Mouse (Mus musculus): ENCODE measurements around the gene Scamp2. TPM values are rescaled to one million over a fixed set of nuclear protein-coding genes. Genes with fewer than 3 reads are reported as not detected.
A peak's percentile ranks its signal among the peaks of the same experiment; 100 is the strongest.

The Scamp2 gene
- total RNA-seq (2021): 10 to 100 TPM; 33.8 to 37.3 TPM
- long read RNA-seq, experiment 1, transcript Scamp2-201 (9 exons, 2,340 nt): major isoform, 40 of 49 reads
- long read RNA-seq, experiment 1, partial matches to known transcripts: 0 of 49 reads
- long read RNA-seq, experiment 1, other reads (novel, unspliced or antisense): 6 of 49 reads
- long read RNA-seq, experiment 2, transcript Scamp2-201 (9 exons, 2,340 nt): major isoform, 45 of 57 reads
- long read RNA-seq, experiment 2, partial matches to known transcripts: 4 of 57 reads
- long read RNA-seq, experiment 2, other reads (novel, unspliced or antisense): 6 of 57 reads

DNA sequence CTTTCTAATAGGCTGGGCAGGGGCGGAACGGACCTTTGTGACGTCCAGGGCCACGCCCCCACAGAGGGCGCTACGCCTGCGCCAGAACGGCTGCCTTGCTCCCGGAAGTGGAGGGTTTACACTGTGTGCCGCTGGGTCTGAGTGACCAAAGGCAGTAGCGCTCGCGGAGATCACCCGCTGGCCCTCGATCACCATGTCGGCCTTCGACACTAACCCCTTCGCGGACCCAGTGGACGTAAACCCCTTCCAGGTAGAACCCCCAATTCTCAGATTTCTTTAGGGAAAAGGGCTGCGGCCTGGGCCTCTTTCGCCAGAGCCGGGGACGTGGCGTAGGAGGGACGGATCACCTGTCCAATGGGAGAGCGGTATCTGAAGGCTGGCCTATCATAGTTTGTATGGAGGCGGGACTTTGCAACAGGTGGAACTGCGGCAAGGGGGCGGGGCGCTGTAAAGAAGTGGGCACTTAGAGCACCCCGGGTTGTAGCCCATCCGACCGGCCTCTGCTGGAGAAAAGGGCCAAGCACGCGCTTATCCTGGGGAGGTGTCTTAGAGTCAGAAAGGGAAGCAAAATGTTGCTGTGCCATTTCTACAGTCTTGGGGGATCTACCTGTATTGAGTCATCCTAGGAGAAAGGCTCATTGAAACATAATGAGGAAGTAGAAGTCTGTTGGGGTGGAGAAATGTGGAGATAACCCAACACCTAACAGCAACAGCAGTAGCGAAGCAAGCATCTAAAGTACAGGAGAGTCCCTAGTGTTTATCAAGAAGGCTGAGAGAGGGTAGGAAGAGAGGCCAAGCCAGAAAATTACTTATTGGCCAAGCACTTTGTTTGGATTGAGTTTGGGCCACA lies at the start of gene Scamp2:
Gene Scamp2, plus strand, starts transcription at position 83 of the 850 bp plus-strand sequence.
- intact Hi-C loops (cut with DNase I): no loop called here

DNA sequence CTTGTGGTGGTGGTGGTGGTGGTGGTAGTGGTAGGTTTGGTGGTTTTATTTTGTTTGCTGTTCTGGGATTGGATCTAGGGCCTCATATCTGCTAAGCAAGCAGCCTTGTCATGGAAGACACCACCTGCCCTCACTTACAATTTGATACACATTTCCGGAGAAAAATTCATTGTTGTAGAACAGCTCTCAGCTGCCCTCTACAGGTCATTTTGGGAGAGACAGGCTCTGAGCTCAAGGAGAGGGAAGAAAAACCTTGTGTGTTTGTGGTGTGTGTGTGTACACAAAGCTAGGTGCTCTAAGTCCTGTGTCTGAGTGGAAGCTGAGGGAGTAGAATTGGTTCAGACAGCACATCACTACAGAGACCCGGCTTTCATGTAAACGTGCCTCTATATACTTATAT lies 43.6 kb upstream of the Scamp2 start:
- DNase-seq: peak in 1 of 2 experiments; percentile 26
- intact Hi-C loops (cut with DNase I): loop anchor here (2.0 kb wide), 1 partner anchor 30 kb away; no protein-coding TSS in a partner anchor

More for the DNA sequence above, at the start of gene Scamp2:
- peak; percentile 88 to 95 for DNase-seq

DNA sequence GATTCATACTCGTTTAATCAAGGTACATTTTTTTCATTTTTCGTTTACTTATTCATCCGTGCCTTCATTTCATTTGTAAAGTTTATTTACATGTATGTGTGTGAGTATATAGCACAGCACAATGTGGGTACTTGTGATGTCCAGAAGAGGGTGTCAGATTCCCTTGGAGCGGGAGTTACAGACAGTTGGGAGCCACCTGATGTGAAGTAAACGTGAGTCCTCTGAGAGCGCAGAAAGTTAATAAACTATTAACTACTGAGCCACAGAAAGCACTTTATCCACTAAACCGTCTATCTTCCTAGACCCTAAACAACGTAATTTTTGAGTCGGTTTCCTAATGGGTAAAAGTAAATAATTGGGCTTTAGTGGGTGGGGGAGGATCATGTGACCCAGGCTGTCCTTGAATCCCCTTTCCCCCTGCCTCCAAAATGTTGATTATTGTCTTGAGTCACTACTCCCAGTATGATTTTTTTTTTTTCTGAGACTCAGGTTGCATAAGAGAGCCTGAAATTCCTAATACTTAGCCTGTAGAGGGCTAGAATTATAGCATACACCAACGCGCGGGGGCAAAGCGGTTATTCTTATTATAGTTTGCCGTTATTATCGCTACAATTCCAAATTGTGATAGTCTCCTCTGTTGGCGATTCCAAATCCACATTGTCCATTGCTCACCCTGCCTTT lies 40.2 kb upstream of the Scamp2 start:
- intact Hi-C loops (cut with DNase I): no loop called here

DNA sequence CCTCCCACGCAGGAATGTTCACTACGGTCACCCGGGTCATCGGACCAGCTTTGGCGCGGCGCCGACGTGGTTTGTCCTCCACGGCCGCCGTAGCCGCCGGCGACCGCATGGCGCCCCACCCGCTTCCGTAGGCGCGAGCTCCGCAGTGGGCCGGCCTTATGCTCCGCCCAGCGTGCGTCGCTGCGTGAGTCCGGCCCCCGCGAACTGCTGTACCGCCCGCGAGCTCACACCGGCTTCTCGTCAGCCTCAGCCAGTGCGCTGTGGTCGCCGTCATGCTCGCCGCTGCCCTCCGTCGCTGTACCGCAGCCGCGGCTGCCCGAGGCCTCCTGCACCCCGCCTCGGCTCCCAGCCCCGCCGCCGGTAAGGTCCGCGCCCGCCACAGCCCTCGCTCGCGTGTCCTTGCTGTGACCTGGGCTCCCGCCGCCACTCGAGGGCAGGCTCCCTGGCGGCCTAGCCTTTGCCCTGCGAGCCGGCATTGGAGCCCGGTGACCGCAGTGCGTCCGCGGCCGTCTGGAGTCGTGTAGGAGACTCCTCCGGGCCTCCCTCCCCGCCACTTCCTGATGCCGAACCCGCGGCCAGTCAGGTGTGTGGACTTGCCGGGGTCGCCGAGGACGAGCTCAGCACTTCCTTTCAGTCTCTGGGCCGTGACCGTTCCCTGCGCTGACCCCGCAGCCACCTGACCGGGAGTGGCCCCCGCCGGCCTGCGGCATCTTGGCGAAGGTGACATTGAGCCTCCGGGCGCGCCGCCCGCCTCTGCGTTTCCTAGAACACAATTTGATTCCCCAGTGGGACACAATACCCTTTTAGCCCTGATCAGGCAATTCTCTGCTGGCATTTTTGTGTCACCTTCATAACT lies 39.5 kb upstream of the Scamp2 start, which contains the start of gene Cox5a:
Gene Cox5a, plus strand, starts transcription at position 219 of the 856 bp plus-strand sequence.
- peak; percentile 92 to 93 for DNase-seq
- intact Hi-C loops (cut with DNase I): no loop called here

More for the DNA sequence above, 40.2 kb upstream of the Scamp2 start:
- no peak for DNase-seq

DNA sequence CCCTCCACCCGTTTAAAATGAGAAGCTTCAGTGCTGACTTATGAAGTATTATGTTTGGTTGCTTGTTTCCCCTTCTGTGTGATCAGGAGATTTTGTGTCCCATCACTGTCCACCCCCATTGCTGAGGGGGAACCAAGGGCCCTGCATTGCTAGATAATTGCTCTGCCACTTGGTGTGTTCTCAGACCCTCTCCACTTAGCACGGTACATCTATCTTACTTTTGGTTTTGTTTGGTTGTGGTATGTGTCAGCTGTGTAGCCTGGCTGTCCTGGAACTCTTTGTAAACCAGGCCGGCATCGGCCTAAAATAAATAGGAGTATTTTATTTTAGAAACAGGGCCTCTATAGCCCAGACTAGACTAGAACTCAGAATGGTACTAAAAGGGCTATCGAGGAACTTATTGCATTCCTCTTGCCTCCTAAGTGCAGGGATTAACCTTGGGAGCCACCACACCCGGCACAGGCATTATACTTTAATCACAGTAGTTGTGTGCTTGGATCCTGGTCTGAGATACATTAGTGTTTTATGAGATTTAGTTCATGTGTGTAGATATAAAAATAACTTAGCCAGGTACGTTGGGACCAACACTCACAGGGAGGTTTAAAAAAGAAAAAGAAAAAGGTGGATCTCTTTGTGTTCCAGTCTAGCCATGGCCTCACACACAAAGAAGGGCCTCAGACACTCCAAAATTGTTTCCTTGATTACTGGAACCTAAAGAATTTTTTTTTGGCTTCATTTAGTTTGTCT lies 38.5 kb upstream of the Scamp2 start:
- intact Hi-C loops (cut with DNase I): no loop called here
- no peak for DNase-seq

DNA sequence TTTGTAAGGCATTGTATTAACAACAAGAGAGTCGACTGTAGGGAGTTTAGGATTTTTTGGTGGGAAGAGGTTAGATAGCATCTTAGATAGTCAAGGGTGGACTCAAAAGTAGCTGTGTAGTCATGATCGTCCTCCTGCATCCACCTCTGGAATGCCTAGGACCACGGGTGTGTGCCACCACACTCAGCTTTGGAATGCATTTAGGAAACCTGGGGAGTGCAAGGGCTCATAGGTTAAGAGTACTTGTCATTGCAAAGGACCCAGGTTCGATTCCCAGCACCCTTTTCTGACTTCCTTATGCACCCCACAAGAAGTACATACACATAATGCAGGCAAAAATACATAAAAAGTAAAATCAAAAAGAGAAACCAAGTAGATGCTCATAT lies 37.9 kb upstream of the Scamp2 start:
- intact Hi-C loops (cut with DNase I): no loop called here
- no peak for DNase-seq

DNA sequence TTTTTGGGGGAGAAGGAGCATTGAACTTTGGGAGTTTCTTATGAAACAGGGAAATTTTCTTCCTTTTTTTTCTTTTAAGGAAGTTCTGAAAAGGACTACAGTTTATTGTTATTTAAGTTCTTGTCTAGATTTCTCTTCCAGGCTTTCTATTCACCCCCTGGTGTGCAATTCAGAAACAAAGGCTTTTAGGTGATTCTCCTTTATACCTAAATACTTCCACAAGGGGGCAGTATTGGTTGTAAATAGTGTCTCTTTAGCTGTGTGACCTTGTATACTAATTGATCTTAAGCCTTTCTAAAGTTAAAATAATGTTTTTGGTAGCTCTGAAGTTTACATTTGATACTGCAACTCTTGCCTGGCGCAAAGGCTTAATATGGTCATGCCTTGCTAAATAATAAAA lies 37.0 kb upstream of the Scamp2 start:
- intact Hi-C loops (cut with DNase I): no loop called here
- no peak for DNase-seq

DNA sequence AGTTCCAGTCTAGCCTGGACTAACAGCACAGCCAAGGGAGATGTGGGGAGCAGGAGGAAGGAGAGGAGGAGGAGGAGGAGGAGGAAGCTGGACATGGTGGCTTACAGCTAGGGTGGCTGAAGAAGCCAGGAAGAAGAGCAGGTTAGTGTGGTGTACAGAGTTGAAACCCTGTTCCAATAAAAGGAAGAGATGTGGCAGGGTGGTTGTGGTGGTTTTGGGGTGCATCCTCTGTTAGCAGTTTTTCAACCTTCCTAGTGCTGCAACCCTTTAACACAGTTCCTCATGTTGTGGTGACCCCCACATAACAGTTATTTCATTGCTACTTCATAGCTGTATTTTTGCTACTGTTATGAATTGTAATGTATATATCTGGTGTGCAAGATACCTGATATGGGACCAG lies 36.3 kb upstream of the Scamp2 start:
- intact Hi-C loops (cut with DNase I): no loop called here
- DNase-seq: no peak

DNA sequence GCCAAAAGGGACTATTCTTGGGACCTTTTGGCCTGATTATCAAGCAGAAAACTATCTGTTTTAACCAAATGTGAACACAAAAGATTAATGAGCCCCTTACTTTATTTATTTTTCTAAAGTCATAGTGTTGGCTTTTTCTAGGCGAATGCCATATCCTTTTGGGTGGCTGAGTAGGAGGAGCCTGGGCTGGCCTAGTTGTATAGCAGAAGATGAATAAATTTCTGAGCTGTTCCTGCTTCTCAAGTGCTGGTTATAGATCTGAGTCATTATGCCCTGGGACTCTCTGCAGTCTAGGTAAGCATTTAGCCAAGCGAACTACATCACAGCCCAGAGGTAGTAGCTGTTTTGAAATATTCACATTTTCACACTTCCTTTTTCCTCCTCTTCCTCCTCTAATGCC lies 35.2 kb upstream of the Scamp2 start:
- intact Hi-C loops (cut with DNase I): no loop called here
- no peak for DNase-seq

DNA sequence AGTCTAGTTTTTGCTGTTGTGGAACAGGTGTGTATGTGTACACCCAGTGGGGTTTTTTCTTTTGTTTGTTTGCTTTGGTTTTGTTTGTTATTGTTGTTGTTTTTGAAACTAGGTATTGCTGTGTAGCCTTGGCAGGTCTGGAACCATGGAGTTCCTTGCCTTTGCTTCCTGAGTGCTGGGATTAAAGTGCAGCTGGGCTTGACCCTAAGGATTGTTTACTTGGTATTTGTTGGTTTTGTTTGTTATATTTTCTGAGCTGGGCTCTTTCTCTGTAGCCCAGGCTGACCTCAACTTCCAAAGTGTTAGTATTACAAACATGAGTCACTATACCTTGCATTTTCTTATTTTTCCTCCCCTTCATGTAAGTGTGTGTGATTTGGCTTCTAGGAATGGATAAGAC lies 34.3 kb upstream of the Scamp2 start:
- intact Hi-C loops (cut with DNase I): no loop called here
- DNase-seq: no peak

DNA sequence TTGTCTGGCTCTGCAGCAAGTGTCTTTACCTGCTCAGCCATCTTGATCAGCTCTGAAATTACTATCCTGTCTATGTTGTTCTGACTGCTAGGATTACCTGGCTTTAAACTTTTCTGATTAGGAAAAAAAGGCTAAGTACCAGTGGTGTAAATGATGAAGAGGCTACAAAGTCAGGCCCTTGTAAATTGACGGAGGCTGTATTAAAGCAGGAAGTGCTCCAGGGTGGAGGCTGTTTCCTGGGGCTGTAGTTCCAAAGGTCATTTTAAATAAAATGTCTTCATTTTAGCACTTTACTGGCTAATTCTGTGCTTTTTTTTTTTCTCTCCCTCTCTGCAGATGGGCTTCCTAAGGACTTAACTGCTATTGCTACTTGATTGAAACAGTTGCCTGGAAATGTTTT lies 28.8 kb upstream of the Scamp2 start:
- no peak for DNase-seq

DNA sequence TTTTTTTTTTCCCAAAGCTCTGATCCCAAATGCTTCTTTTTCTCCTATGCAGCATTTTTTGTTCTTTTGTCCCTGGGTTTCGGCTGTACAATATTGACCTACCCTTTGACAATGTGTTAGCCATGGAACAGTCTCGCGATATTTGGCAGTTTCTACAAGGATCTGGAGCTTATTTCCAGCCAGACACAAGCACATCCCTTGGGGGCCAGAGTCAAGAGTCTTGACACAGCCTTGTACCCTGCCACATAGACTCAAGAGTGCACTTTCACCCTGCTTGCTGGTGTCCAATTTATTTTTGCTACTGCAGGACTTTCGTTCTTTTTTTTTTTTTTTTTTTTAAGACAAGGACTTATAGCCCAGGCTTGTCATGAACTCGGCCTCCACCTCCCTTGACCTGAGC lies 24.4 kb upstream of the Scamp2 start:
- intact Hi-C loops (cut with DNase I): loop anchor here (5.0 kb wide), 1 partner anchor 226 kb away; no protein-coding TSS in a partner anchor
- no peak for DNase-seq

More for the DNA sequence above, 28.8 kb upstream of the Scamp2 start:
- intact Hi-C loops (cut with DNase I): no loop called here

DNA sequence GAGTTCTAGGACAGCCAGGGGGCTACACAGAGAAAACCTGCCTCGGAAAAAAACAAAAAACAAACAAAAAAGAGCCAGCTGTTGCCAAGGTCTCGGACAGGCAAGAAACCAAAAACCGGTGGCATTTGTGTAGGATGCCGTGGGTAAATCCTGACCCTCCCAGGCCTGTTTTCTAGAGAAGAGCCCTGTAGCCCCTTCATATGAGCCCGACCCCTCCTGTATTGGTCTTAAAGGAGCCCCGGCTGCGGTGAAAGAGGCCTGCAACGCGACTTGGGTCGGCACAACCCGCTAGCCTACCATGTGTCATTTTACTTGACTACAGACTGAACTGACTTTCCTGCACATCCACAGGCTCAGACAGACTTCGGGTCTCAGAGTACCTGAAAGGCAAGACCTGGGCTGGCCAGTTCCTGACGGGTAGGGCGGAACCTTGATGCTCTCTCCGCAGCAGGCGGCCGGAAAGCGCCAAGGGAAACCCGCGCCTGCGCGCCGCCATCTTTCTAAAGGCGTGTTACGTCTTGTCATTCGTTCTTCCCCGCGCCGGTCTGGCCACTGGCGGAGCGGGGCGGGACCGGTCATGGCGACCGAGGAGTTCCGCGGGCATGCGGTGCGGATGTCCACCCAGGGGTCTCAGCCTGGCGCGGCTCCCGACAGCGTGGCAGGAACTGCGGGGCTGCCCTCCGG lies 23.6 kb upstream of the Scamp2 start, which contains the start of gene Fam219b:
Gene Fam219b, plus strand, starts transcription at position 485 of the 684 bp plus-strand sequence.
- intact Hi-C loops (cut with DNase I): loop anchor here (5.0 kb wide), 1 partner anchor 225 kb away; no protein-coding TSS in a partner anchor
- DNase-seq: peak; percentile 86 to 89

DNA sequence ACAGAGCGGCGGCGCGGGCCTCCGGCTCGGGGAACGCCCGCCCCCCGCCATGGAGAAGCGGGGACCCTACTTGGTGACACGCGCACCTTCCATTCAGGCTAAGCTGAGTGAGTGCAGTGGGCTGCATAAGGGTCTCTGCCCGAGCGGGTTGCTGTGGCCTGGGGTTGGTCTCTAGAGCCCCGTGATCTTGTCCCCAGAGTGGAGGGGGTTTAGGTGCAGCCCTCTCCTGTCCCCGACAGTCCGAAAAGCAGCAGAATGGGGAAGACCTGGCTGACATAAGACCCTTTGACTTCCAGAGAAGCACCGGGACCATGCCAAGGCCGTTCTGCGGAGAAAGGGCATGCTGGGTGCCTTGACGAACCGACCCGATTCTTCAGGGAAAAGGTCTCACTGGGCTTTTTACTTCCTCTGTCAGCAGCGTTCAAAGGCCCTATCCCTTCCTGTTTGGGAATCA lies 23.0 kb upstream of the Scamp2 start:
- intact Hi-C loops (cut with DNase I): loop anchor here (5.0 kb wide), 1 partner anchor 225 kb away; no protein-coding TSS in a partner anchor
- DNase-seq: no peak

DNA sequence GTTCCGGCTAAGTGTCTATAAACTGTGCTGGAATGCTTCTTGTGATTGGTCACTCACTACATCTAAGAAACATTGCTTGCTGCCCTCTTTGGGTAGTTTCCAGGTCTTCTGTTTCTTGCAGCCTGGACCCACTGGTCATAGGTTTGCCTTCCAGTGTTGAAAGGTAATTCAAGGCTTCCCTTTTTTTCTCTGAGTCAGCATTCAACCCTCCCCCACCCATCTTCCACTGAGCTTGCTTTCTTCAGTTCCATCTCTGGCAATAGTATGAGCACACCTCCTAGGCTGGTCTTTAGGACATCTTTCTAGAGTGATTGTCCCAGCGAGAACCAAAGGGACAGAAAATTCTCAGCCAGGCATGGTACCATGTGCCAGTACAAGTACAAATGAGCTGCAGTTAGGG lies 21.2 kb upstream of the Scamp2 start:
- intact Hi-C loops (cut with DNase I): loop anchor here (5.0 kb wide), 1 partner anchor 223 kb away; no protein-coding TSS in a partner anchor
- DNase-seq: no peak

DNA sequence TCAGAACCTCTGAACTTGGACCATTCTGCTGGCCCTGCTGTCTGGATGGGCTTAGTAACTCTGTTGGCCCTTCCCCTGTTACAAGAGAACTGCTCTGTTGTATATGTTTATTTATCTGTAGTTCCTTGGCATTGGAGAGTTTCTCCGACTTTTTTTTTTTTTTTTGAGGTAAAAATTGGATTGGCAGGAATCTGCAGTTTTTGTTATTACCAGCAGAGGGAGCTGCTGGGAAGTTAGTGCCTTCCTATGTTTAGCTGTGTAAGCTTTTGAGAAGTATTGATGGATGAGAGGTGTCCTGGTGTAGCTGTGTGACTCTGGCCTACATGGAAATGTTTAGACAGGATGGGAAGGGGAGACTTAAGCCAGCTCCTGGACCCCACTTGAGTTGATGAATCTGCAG lies 19.4 kb upstream of the Scamp2 start:
- DNase-seq: no peak
- intact Hi-C loops (cut with DNase I): loop anchor here (2.0 to 5.0 kb wide), 2 partner anchors 47 to 111 kb away; partner anchors contain the start of genes Csk and Ulk3

DNA sequence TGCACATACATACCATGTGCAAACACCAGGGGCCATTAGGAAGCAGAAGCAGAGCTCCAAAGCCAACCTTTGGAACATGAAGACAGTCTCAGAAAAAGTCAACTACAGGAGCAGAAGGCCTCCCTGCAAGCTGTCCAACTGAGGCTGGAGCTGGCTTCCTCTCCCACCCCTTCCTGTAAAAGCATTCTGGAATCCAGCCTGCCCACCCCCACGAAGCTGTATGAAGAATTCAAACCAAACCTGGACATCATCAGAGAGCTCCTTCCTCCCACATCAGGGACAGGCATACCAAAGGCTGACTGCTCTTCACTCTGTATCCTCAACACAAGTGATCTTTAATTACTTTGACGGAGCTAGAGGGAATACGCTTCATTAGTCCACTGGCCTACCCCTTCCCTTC lies 16.8 kb upstream of the Scamp2 start:
- DNase-seq: no peak
- intact Hi-C loops (cut with DNase I): loop anchor here (5.0 kb wide), 1 partner anchor 108 kb away; the partner anchor contains the start of gene Csk

DNA sequence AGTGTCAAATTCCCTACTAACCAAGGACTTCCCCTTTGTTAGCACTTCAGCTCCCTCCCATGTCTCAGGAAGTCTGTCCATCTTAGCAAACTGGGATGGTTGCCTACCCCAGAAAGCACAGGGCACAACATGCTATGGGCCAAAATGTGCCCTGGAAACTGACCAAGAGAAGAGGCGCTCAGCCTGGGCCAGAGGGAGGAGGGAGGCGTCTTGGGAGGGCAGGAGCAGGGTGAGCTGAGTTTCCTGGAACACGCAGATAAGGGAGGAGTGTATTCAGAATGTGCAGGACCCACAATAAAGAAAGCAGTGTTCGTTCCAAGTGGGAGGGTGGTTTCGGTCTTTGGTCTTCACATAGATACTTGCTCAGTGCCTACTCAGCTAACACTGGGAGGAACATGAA lies 13.5 kb upstream of the Scamp2 start:
- DNase-seq: peak in 1 of 2 experiments; percentile 61
- intact Hi-C loops (cut with DNase I): no loop called here

All from gastrocnemius, postnatal 36 days (tissue).